Mouse (Mus musculus) myocyte (in vitro differentiated cells): Measurements from ENCODE around the gene Abcc12. TPM values are rescaled to one million over a fixed set of nuclear protein-coding genes. Genes with fewer than 3 reads are reported as not detected.

Experiments
- H3K27me3 ChIP-seq: one replicate; pipeline ENCODE4 v1.6.1; 2011; ENCODE audit not compliant: control insufficient read depth, insufficient read depth, insufficient read length
- H3K36me3 ChIP-seq: one replicate; pipeline ENCODE4 v1.6.1; 2011; ENCODE audit not compliant: control insufficient read depth, insufficient read depth
- H3K4me2 ChIP-seq: one replicate; pipeline ENCODE4 v1.6.1; 2011; ENCODE audit warnings: low read depth, control low read depth
- H3K4me3 ChIP-seq: one replicate; pipeline ENCODE4 v1.5.1; 2011; ENCODE audit warnings: mild to moderate bottlenecking, control low read depth, moderate library complexity
- H3K79me2 ChIP-seq: one replicate; pipeline ENCODE4 v1.6.1; 2011; ENCODE audit not compliant: control insufficient read depth, insufficient read depth
- H3ac ChIP-seq: one replicate; pipeline ENCODE4 v1.6.1; 2011; ENCODE audit not compliant: control insufficient read depth, insufficient read length
- CEBPB ChIP-seq: IDR thresholded peaks from 2 replicates; pipeline ENCODE4 v1.6.1; 2011; ENCODE audit warnings: mild to moderate bottlenecking, moderate library complexity; ENCODE audit not compliant: poor library complexity, insufficient read depth, severe bottlenecking
- E2F4 ChIP-seq: IDR thresholded peaks from one replicate; pipeline ENCODE4 v1.6.1; 2011; ENCODE audit warnings: mild to moderate bottlenecking, control low read depth, moderate library complexity; ENCODE audit not compliant: insufficient read depth
- MAX ChIP-seq: IDR thresholded peaks from one replicate; pipeline ENCODE4 v1.6.1; 2011; ENCODE audit warnings: low read depth, mild to moderate bottlenecking, control low read depth
- MYOD1 ChIP-seq, 3 experiments: IDR thresholded peaks; one replicate each; pipeline ENCODE4 v1.6.1; 2011; ENCODE audit warnings: control low read depth in 2 of 3, low read depth in 2 of 3, mild to moderate bottlenecking in 2 of 3, moderate library complexity in 1 of 3; ENCODE audit not compliant: insufficient read length in 2 of 3, control insufficient read depth in 1 of 3
- MYOG ChIP-seq, 3 experiments: IDR thresholded peaks; one replicate each; pipeline ENCODE4 v1.6.1; 2011; ENCODE audit warnings: control low read depth in 2 of 3, low read depth in 2 of 3, mild to moderate bottlenecking in 2 of 3; ENCODE audit not compliant: insufficient read length in 2 of 3, control insufficient read depth in 1 of 3, insufficient read depth in 1 of 3
- POLR2A ChIP-seq: IDR thresholded peaks from one replicate; pipeline ENCODE4 v1.6.1; 2011; ENCODE audit warnings: low read depth, mild to moderate bottlenecking, control low read depth, moderate library complexity; ENCODE audit not compliant: insufficient read length
- POLR2AphosphoS2 ChIP-seq: IDR thresholded peaks from one replicate; pipeline ENCODE4 v1.6.1; 2011; ENCODE audit warnings: low read depth, control low read depth; ENCODE audit not compliant: insufficient read length
- REST ChIP-seq: IDR thresholded peaks from one replicate; pipeline ENCODE4 v1.6.1; 2011; ENCODE audit warnings: mild to moderate bottlenecking, control low read depth, moderate library complexity; ENCODE audit not compliant: insufficient read depth, insufficient read length
- SRF ChIP-seq: IDR thresholded peaks from one replicate; pipeline ENCODE4 v1.6.1; 2011; ENCODE audit warnings: low read depth; ENCODE audit not compliant: control insufficient read depth, insufficient read length
- TCF12 ChIP-seq: IDR thresholded peaks from one replicate; pipeline ENCODE4 v1.6.1; 2011; ENCODE audit warnings: mild to moderate bottlenecking, control low read depth; ENCODE audit not compliant: poor library complexity, insufficient read depth, severe bottlenecking
- TCF3 ChIP-seq: IDR thresholded peaks from one replicate; pipeline ENCODE4 v1.6.1; 2011; ENCODE audit warnings: low read depth, control low read depth; ENCODE audit not compliant: insufficient read length
- USF1 ChIP-seq: IDR thresholded peaks from one replicate; pipeline ENCODE4 v1.6.1; 2011; ENCODE audit warnings: low read depth, mild to moderate bottlenecking, control low read depth, moderate library complexity
- polyA plus RNA-seq: library from polyadenylated mRNA; unstranded; fragments of >200 nt; fragmentation: generic; extraction: Trizol; gene quantifications from one replicate; pipeline ENCODE4 v1.2.1, GENCODE M21; 2012; ENCODE audit warnings: missing spikeins

Gene Abcc12
- polyA plus RNA-seq, 1 experiment, result not detected

- H3K4me3 ChIP-seq, result no peak overlapping the region
These were observed 67.6 kb downstream of the Abcc12 start for GRCm38 (mm10) chr8:86512886-86513285.

GRCm38 (mm10) chr8:86512131-86512792, 68.2 kb downstream of the Abcc12 start:
- H3K36me3 ChIP-seq, result no peaks in the 10 kb centered on the region
- H3K27me3 ChIP-seq, result no peaks in the 10 kb centered on the region
- H3K4me2 ChIP-seq, result no peak overlapping the region
- no peak overlapping the region for H3K4me3 ChIP-seq
- H3ac ChIP-seq, result no peak overlapping the region
- TF ChIP-seq CEBPB (no peak), USF1 (no peak), SRF (no peak), E2F4 (no peak), TCF12 (no peak), REST (no peak), POLR2AphosphoS2 (no peak), MYOD1 (IDR thresholded peaks at IDR 0.05; ENCODE audit: control insufficient read depth in 1 of 3, insufficient read length in 2 of 3, low read depth in 2 of 3) (no peak), POLR2A (no peak), MAX (no peak), TCF3 (no peak), MYOG (IDR thresholded peaks at IDR 0.05; ENCODE audit: control insufficient read depth in 1 of 3, insufficient read depth in 1 of 3, insufficient read length in 2 of 3, low read depth in 2 of 3) (no peak)
- H3K79me2 ChIP-seq, result no peaks in the 10 kb centered on the region

More at GRCm38 (mm10) chr8:86512886-86513285, 67.6 kb downstream of the Abcc12 start:
- Histone ChIP-seq H3ac (no peak overlapping the region), H3K36me3 (no peaks in the 10 kb centered on the region), H3K4me2 (no peak overlapping the region), H3K27me3 (no peaks in the 10 kb centered on the region), H3K79me2 (no peaks in the 10 kb centered on the region)
- peak; percentile 67 for TF ChIP-seq REST
- TF ChIP-seq CEBPB, result no peak
- no peak for TF ChIP-seq TCF3

GRCm38 (mm10) chr8:86501341-86501740, 79.1 kb downstream of the Abcc12 start:
- H3K4me2 ChIP-seq, result no peak overlapping the region
- H3K27me3 ChIP-seq, result no peaks in the 10 kb centered on the region
- TF ChIP-seq POLR2AphosphoS2, result no peak
- no peak for TF ChIP-seq TCF3
- TF ChIP-seq SRF, result no peak
- no peak for TF ChIP-seq TCF12
- H3K79me2 ChIP-seq, result no peaks in the 10 kb centered on the region
- H3ac ChIP-seq, result no peak overlapping the region
- H3K4me3 ChIP-seq, result no peak overlapping the region
- H3K36me3 ChIP-seq, result no peaks in the 10 kb centered on the region

- TF ChIP-seq TCF12, result no peak
- no peak for TF ChIP-seq MYOG (IDR thresholded peaks at IDR 0.05; ENCODE audit: control insufficient read depth in 1 of 3, insufficient read depth in 1 of 3, insufficient read length in 2 of 3, low read depth in 2 of 3)
- TF ChIP-seq USF1, result no peak
- no peak for TF ChIP-seq REST
- TF ChIP-seq POLR2A, result no peak
- TF ChIP-seq E2F4, result no peak
- TF ChIP-seq CEBPB, result no peak
- no peaks in the 10 kb centered on the region for H3K36me3 ChIP-seq
- H3K4me3 ChIP-seq, result no peak overlapping the region
- no peak overlapping the region for H3K4me2 ChIP-seq
- no peak overlapping the region for H3ac ChIP-seq
- H3K27me3 ChIP-seq, result no peaks in the 10 kb centered on the region
- no peaks in the 10 kb centered on the region for H3K79me2 ChIP-seq
These were observed 85.4 kb downstream of the Abcc12 start for GRCm38 (mm10) chr8:86495056-86495455.

GRCm38 (mm10) chr8:86493841-86494240, 86.6 kb downstream of the Abcc12 start:
- Histone ChIP-seq H3K79me2 (no peaks in the 10 kb centered on the region), H3K4me2 (no peak overlapping the region), H3K4me3 (no peak overlapping the region), H3K27me3 (no peaks in the 10 kb centered on the region), H3ac (no peak overlapping the region), H3K36me3 (no peaks in the 10 kb centered on the region)
- no peak for TF ChIP-seq MYOG (IDR thresholded peaks at IDR 0.05; ENCODE audit: control insufficient read depth in 1 of 3, insufficient read depth in 1 of 3, insufficient read length in 2 of 3, low read depth in 2 of 3)
- no peak for TF ChIP-seq REST
- TF ChIP-seq E2F4, result no peak
- TF ChIP-seq MAX, result no peak
- TF ChIP-seq POLR2AphosphoS2, result no peak
- TF ChIP-seq SRF, result no peak
- no peak for TF ChIP-seq TCF3
- TF ChIP-seq USF1, result no peak
- no peak for TF ChIP-seq TCF12
- TF ChIP-seq POLR2A, result no peak
- TF ChIP-seq CEBPB, result no peak
- no peak for TF ChIP-seq MYOD1 (IDR thresholded peaks at IDR 0.05; ENCODE audit: control insufficient read depth in 1 of 3, insufficient read length in 2 of 3, low read depth in 2 of 3)
